Mouse (Mus musculus): ENCODE measurements around the gene Hrc. TPM values are rescaled to one million over a fixed set of nuclear protein-coding genes. Genes with fewer than 3 reads are reported as not detected.

Hrc gene
- total and polyA plus RNA-seq, 3 experiments, result 0.10 to 0.21 TPM; not detected in 1

GRCm38 (mm10) chr7:45299752-45300151 lies 35.3 kb upstream of the Hrc start:
- no peak overlapping the region for H3K9ac ChIP-seq (ENCODE audit: insufficient read depth, low read depth)
- peaks cover 7 to 24% of the 10 kb centered on the region in 2 experiments for H3K36me3 ChIP-seq (replicated peaks in 1 of 2; ENCODE audit: control insufficient read depth in 1 of 2, insufficient read depth in 1 of 2, low read length in 1 of 2)
- TF ChIP-seq UBTF (IDR thresholded peaks at IDR 0.05; ENCODE audit: low read depth, low read length) (no peak), USF2 (conservative IDR thresholded peaks at IDR 0.05; ENCODE audit: low read depth, low read length) (no peak), SIN3A (IDR thresholded peaks at IDR 0.05; ENCODE audit: low read length) (0 out of 2 replicates have a peak, but pooled peaks have one; percentile 29), POLR2A (IDR thresholded peaks at IDR 0.05; ENCODE audit: low read depth, low read length) (no peak), MEF2A (IDR thresholded peaks at IDR 0.05; ENCODE audit: borderline replicate concordance, low read depth, low read length) (0 out of 2 replicates have a peak, but pooled peaks have one; percentile 41), NRF1 (IDR thresholded peaks at IDR 0.05; ENCODE audit: low read depth, low read length) (no peak), HCFC1 (IDR thresholded peaks at IDR 0.05; ENCODE audit: low read depth, low read length) (no peak), CHD2 (IDR thresholded peaks at IDR 0.05; ENCODE audit: low read length) (no peak), NELFE (IDR thresholded peaks at IDR 0.05; ENCODE audit: low read depth, low read length) (peak; percentile 27), IRF4 (IDR thresholded peaks at IDR 0.05; ENCODE audit: low read depth, low read length) (no peak; the same call in 1 of the 2 replicates), JUND (conservative IDR thresholded peaks at IDR 0.05; ENCODE audit: low read depth, low read length) (no peak), TBP (conservative IDR thresholded peaks at IDR 0.05; ENCODE audit: low read depth, low read length) (no peak), E2F4 (IDR thresholded peaks at IDR 0.05; ENCODE audit: insufficient replicate concordance, low read depth, low read length) (no peak), JUN (IDR thresholded peaks at IDR 0.05; ENCODE audit: insufficient read depth, low read depth, low read length) (no peak), ZNF384 (IDR thresholded peaks at IDR 0.05; ENCODE audit: low read depth, low read length) (no peak), MAFK (IDR thresholded peaks at IDR 0.05; ENCODE audit: insufficient replicate concordance, low read length) (no peak), RAD21 (IDR thresholded peaks at IDR 0.05; ENCODE audit: low read depth, low read length) (peak; percentile 95), ZC3H11A (IDR thresholded peaks at IDR 0.05; ENCODE audit: low read depth, low read length) (0 out of 2 replicates have a peak, but pooled peaks have one; percentile 29), CTCF (conservative IDR thresholded peaks at IDR 0.05 in 1 of 2, IDR thresholded peaks at IDR 0.05 in 1 of 2; ENCODE audit: low read depth in 2 of 2, low read length in 2 of 2) (peak; percentile 42 to 94), USF1 (IDR thresholded peaks at IDR 0.05; ENCODE audit: low read depth, low read length) (no peak), ELF1 (IDR thresholded peaks at IDR 0.05; ENCODE audit: low read depth, low read length) (no peak), SMC3 (IDR thresholded peaks at IDR 0.05; ENCODE audit: low read depth, low read length) (peak; percentile 87), MXI1 (IDR thresholded peaks at IDR 0.05; ENCODE audit: low read depth, low read length) (no peak), CHD1 (IDR thresholded peaks at IDR 0.05; ENCODE audit: low read depth, low read length) (no peak)
- in situ Hi-C loops (cut with MboI; ENCODE audit: low pct_ligation_motif_present, low pct_unique_long_range_greater_than_20kb, low sequenced_read_pairs) (loop anchor here (10.0 kb wide), 2 partner anchors 95 to 135 kb away; partner anchors contain the start of genes Slc17a7 and Snrnp70), dilution Hi-C loops (cut with MboI; ENCODE audit: extremely low pct_ligation_motif_present, extremely low pct_unique_long_range_greater_than_20kb, low sequenced_read_pairs) (no loop called here)
- peak; percentile 80 for DNase-seq (ENCODE audit: extremely low read depth)
- no peaks in the 10 kb centered on the region for H3K79me2 ChIP-seq (replicated peaks; ENCODE audit: control insufficient read depth, extremely low read depth, insufficient read depth, poor library complexity, severe bottlenecking)
- no peak overlapping the region for H3K4me3 ChIP-seq (replicated peaks in 1 of 3; ENCODE audit: low read depth in 2 of 3, low read length in 2 of 3, poor library complexity in 1 of 3)
- peaks cover 0 to 9% of the 10 kb centered on the region in 2 experiments; a peak in 1 of 4 replicates for H3K4me1 ChIP-seq (ENCODE audit: control insufficient read depth in 1 of 2, insufficient read depth in 2 of 2)
- peaks cover 4% of the 10 kb centered on the region for H3K27me3 ChIP-seq (replicated peaks)
- no peak overlapping the region for H3K27ac ChIP-seq (ENCODE audit: insufficient read depth, low read depth)
- no peak overlapping the region for H3K4me2 ChIP-seq (ENCODE audit: insufficient read depth, low read depth, poor library complexity, severe bottlenecking)
- H3K9me3 ChIP-seq (replicated peaks; ENCODE audit: low read length), result no peaks in the 10 kb centered on the region
